Mouse (Mus musculus) small intestine, adult 2 months (tissue): ENCODE measurements around the gene Apol7e. TPM values are rescaled to one million over a fixed set of nuclear protein-coding genes. Genes with fewer than 3 reads are reported as not detected.
A peak's percentile ranks its signal among the peaks of the same experiment; 100 is the strongest.
"Not testable (repeated sequence)": the region's sequence is repeated elsewhere in the genome, so short reads cannot be mapped to it uniquely, and the experiment has no call there.

ENCODE experiments used
- H3K27ac ChIP-seq: fragments of 200-500 bp; 2 replicates; pipeline ENCODE4 v1.5.1; 2012; ENCODE audit warnings: low read depth, low read length, control low read depth, inconsistent platforms; ENCODE audit not compliant: insufficient read depth
- H3K27me3 ChIP-seq: fragments of 200-500 bp; 2 replicates; pipeline ENCODE4 v1.6.1; 2012; ENCODE audit warnings: mild to moderate bottlenecking, moderate library complexity, low read length, inconsistent platforms; ENCODE audit not compliant: control insufficient read depth, insufficient read depth
- H3K36me3 ChIP-seq: fragments of 200-500 bp; 2 replicates; pipeline ENCODE4 v1.6.1; 2012; ENCODE audit warnings: mild to moderate bottlenecking, low read length, control low read depth, inconsistent platforms; ENCODE audit not compliant: control insufficient read depth, insufficient read depth
- H3K4me1 ChIP-seq: fragments of 200-500 bp; 2 replicates; pipeline ENCODE4 v1.6.1; 2012; ENCODE audit warnings: low read length, inconsistent platforms, mixed read lengths; ENCODE audit not compliant: control insufficient read depth, insufficient read depth, insufficient read length
- H3K4me3 ChIP-seq: fragments of 200-500 bp; 2 replicates; pipeline ENCODE4 v1.5.1; 2012; ENCODE audit warnings: low read depth, mild to moderate bottlenecking, control low read depth, inconsistent platforms, low read length, moderate library complexity
- CTCF ChIP-seq: fragments of 200-500 bp; IDR thresholded peaks from 2 replicates; pipeline ENCODE4 v1.5.1; 2012; ENCODE audit warnings: low read depth, mild to moderate bottlenecking, control low read depth, inconsistent platforms, low read length, moderate library complexity, mixed read lengths; ENCODE audit not compliant: insufficient replicate concordance, insufficient read length; ENCODE audit errors: extremely low read depth
- POLR2A ChIP-seq: fragments of 200-500 bp; IDR thresholded peaks from 2 replicates; pipeline ENCODE4 v1.6.1; 2012; ENCODE audit warnings: low read depth, mild to moderate bottlenecking, control low read depth, inconsistent platforms, low read length, moderate library complexity
- whole genome bisulfite sequencing: fragments of 180-500 bp; shearing (Covaris S2); methylation state at CpG from one replicate; pipeline ENCODE4 v1.1.7; 2018; 5-methylcytosine and 5-hydroxymethylcytosine counted together
- polyA plus RNA-seq: library from polyadenylated mRNA; depleted of rRNA; stranded (reverse); fragments of >200 nt; gene quantifications from 2 replicates; pipeline ENCODE4 v1.2.3, GENCODE M21; 2012

Apol7e gene
- polyA plus RNA-seq, 1 experiment: 3.6 TPM

DNA sequence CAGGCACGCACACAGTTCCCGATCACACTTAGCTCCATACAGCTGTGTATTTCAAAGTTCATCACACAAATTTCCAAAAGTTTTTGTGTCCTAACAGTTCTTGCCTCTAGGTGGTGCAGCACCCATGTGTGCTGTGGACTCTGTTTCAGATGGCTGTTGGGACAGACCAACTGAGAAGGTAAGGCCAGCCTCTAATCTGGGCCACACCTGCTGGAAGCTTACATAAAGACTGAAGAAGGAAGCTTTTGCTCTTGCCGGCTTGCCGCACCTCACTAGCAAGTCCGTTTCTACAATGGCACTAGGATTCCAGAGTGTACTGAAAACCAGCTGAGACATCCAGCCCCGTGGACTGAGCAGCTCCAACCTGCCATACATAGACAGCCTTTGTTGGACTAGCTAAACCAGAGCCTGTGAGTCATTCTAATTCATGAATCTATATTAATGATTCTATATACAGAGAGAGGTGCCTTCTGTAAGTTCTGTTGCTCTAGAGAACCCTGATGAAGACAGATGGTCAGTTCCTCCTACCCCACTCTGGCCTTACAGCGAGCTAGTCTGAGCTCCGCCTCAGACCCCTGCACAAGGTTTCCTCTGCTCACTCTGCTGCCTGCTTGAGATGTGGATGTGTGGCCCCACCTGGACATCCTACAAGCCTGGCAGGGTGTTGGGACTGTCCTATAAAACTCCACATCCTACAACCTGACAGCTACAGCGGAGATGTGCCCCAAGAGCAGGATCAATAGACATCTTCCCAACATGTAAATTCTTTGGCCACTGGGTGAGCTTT, 42.0 kb downstream of the Apol7e start:
- Histone ChIP-seq H3K36me3 (no peaks in the 10 kb centered on the region), H3K4me3 (peak overlapping the region; percentile 49), H3K4me1 (peaks cover 2% of the 10 kb centered on the region; the same call in 1 of the 2 replicates), H3K27me3 (no peaks in the 10 kb centered on the region), H3K27ac (peak overlapping the region; percentile 83)
- WGBS: 40% methylated on average over 9 of the region's 9 CpGs
- TF ChIP-seq POLR2A (no peak), CTCF (0 out of 2 replicates have a peak, but pooled peaks have one; percentile 4)

DNA sequence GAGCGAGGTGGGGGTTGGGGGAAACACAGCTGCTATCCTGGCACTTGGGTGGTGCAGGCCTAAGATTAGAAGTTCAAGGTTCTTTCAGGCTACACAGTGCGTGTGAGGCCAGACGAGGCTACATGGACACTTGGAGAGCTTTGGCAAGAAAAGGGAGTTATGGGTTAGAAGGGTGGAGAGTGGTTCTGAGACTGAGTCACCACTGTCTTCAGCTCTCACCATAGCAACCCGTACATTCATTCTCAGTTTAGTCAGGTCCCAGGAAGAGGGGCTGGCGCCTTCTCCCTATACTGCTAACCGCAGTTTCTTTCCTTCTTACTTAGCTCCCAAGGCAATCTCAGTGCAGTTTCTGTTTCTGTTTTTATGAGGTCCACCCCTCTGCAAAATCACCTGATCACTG, 42.9 kb downstream of the Apol7e start:
- H3K27me3 ChIP-seq, H3K36me3 ChIP-seq, H3K4me1 ChIP-seq: not testable (repeated sequence)
- WGBS: 18% methylated on average over 6 of the region's 6 CpGs
- peak overlapping the region; percentile 10; the same call in 1 of the 2 replicates for H3K4me3 ChIP-seq
- H3K27ac ChIP-seq: peak overlapping the region; percentile 83

DNA sequence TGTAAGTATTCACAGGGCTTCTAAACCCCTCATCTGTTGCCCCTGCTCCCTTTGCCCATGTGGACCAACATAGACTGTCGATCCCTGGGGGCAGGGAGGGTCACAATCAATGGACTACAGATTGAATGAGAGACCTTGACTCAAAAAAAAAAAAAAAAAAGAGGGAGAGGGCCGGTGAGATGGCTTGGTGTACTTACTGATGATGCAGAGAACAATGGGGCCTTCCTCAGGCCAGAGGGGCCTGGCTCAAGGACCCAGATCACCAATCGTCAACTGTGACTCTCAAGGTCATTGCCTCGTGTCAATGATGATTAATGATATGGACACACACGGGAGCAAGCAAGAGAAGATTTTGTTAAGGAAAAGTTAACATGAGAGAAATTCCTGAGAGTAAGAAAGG, 46.0 kb downstream of the Apol7e start:
- Histone ChIP-seq H3K27ac (no peak overlapping the region), H3K4me3 (no peak overlapping the region), H3K4me1 (peaks cover 5% of the 10 kb centered on the region; the same call in 1 of the 2 replicates), H3K27me3 (no peaks in the 10 kb centered on the region), H3K36me3 (no peaks in the 10 kb centered on the region)
- WGBS: 65% methylated on average over 5 of the region's 5 CpGs
- TF ChIP-seq POLR2A (no peak), CTCF (no peak)

DNA sequence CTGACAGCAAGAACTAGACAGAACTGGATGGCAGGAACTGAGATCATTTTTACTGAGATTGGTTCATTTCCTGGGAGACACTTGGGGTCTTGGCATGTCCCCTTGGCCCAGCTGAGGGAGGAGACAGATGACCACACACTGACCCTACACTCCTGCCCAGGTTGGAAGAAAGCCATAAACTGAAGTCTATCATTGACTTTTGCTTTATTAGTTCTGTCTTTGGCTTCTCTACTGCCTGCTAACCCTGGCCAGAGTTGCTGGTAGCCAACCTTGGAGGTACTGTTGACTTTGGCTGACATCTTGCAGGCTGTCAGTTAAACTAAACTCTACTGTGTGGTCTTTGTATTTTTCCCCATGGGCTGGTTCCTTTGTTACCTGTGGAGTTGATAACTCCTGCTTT, 46.4 kb downstream of the Apol7e start:
- no peak overlapping the region for H3K4me3 ChIP-seq
- H3K36me3 ChIP-seq: no peaks in the 10 kb centered on the region
- H3K4me1 ChIP-seq: peaks cover 5% of the 10 kb centered on the region; the same call in 1 of the 2 replicates
- H3K27ac ChIP-seq: no peak overlapping the region
- H3K27me3 ChIP-seq: no peaks in the 10 kb centered on the region
- no peak for TF ChIP-seq POLR2A
- TF ChIP-seq CTCF: no peak

DNA sequence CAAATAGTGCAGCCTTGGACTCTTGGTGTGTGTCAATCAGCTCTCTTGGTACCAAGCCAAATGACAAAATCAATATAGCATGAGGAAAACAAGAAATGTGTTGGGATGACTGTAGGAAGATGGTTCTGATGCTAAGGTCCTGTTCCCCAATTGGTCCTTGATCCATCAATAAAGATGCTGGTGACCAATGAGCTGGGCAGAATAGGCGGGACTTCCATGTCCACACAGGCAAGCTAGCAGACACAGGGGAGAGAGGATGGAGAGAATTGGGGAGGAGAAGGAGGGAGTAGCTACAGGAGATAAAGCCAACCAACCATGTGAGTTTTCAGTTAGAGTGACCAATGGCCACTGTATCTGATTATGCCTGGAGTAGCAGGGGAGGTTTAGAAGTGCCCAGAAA, 47.7 kb downstream of the Apol7e start:
- H3K36me3 ChIP-seq: no peaks in the 10 kb centered on the region
- no peak for TF ChIP-seq POLR2A
- no peak for TF ChIP-seq CTCF
- H3K27ac ChIP-seq: no peak overlapping the region
- no peak overlapping the region for H3K4me3 ChIP-seq
- peaks cover 2% of the 10 kb centered on the region; the same call in 1 of the 2 replicates for H3K4me1 ChIP-seq
- H3K27me3 ChIP-seq: no peaks in the 10 kb centered on the region
- WGBS: 96% methylated on average over 1 of the region's 1 CpGs

DNA sequence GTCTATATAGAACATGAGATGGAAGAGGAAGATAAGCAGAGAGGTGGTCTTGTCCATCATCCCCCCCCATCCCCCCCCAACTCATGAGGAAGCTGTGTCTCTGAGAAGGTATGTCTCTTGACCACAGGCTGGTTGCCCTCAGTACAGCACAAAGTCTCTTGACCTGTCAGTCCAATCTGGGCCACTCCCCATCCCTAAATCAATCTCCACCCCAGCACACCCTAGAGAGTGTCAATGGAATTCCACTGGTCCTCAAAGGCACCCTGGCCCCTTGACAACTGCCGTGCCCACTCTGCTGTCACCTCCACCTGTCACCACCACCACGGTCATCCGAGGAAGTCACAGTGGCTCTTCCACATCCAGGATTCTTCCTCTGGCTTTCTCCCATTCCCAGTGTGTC, 49.8 kb downstream of the Apol7e start:
- WGBS: 82% methylated on average over 3 of the region's 3 CpGs
- H3K27ac ChIP-seq: no peak overlapping the region
- H3K4me1 ChIP-seq: peaks cover 2% of the 10 kb centered on the region; the same call in 1 of the 2 replicates
- TF ChIP-seq POLR2A (no peak), CTCF (no peak)
- H3K27me3 ChIP-seq: no peaks in the 10 kb centered on the region
- H3K4me3 ChIP-seq: no peak overlapping the region
- no peaks in the 10 kb centered on the region for H3K36me3 ChIP-seq

DNA sequence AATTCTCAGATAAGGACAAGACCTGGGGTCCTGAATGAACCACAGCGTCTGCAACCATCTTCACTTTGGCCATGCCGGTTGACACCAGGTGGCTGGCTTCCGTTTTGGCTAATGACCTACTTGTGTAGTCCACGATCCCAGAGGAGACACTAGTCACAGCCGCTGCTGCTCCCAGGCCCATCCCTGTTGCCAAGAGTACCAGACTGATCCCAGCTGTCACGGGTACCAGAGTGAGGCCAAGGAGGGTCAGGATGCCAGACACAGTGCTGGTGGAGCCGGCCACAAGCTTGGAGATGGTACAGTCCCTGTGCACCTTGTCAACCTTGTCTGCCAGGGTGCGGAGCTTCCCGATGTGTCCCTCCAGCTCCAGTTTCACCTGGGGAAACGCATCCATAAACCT, 51.1 kb downstream of the Apol7e start:
- Histone ChIP-seq H3K36me3 (no peaks in the 10 kb centered on the region), H3K4me1 (peaks cover 2% of the 10 kb centered on the region; the same call in 1 of the 2 replicates), H3K27ac (no peak overlapping the region), H3K4me3 (no peak overlapping the region), H3K27me3 (no peaks in the 10 kb centered on the region)
- TF ChIP-seq CTCF: no peak
- no peak for TF ChIP-seq POLR2A
- 95% methylated on average over 10 of the region's 10 CpGs for WGBS
